Mouse (Mus musculus): ENCODE measurements around the gene Fam122b. TPM values are rescaled to one million over a fixed set of nuclear protein-coding genes. Genes with fewer than 3 reads are reported as not detected.
A peak's percentile ranks its signal among the peaks of the same experiment; 100 is the strongest.
"Not testable (repeated sequence)": the region's sequence is repeated elsewhere in the genome, so short reads cannot be mapped to it uniquely, and the experiment has no call there.

Fam122b gene
- polyA plus RNA-seq (2015; fragmentation: Nextera tagmentation; extraction: Ambion mirVana): 3.7 and 4.4 TPM in 2 replicates

- peak within 1 kb of the TSS; percentile 68 for H3K4me2 ChIP-seq (replicated peaks)
- no peaks in the 10 kb centered on the region for H3K4me1 ChIP-seq (replicated peaks)
- H3K27me3 ChIP-seq: no peaks in the 10 kb centered on the region
- WGBS: 16% methylated on average over 40 of the region's 40 CpGs
- peak within 1 kb of the TSS; percentile 59 for H3K4me3 ChIP-seq (replicated peaks)
- peak within 1 kb of the TSS; percentile 72 for H3K27ac ChIP-seq
- H3K9me3 ChIP-seq: no peaks in the 10 kb centered on the region
- peak within 1 kb of the TSS; percentile 65 for H3K9ac ChIP-seq (replicated peaks)
- peak; percentile 88 for ATAC-seq
- no peaks in the 10 kb centered on the region for H3K36me3 ChIP-seq
Measured at GRCm38 (mm10) chrX:53269289-53270062, at the start of gene Fam122b. Gene Fam122b (minus strand): TSS chrX:53269805.

- Histone ChIP-seq H3K4me2 (replicated peaks) (no peak overlapping the region), H3K9me3 (no peaks in the 10 kb centered on the region), H3K4me1 (replicated peaks) (0 out of 2 replicates have a peak, but pooled peaks cover 2% of the 10 kb centered on the region), H3K36me3 (no peaks in the 10 kb centered on the region), H3K27me3 (no peaks in the 10 kb centered on the region), H3K9ac (replicated peaks) (no peak overlapping the region), H3K27ac (no peak overlapping the region), H3K4me3 (replicated peaks) (no peak overlapping the region)
- ATAC-seq: no peak
- WGBS: 86% methylated on average over 5 of the region's 5 CpGs
Measured at GRCm38 (mm10) chrX:53287924-53288323, 18.3 kb upstream of the Fam122b start.

GRCm38 (mm10) chrX:53273124-53273523 lies 3.5 kb upstream of the Fam122b start, which contains the start of gene Fam122c:
Gene Fam122c (plus strand): TSS chrX:53273424.
- no peak within 1 kb of the TSS for H3K4me3 ChIP-seq (replicated peaks)
- H3K9me3 ChIP-seq: no peaks in the 10 kb centered on the region
- no peak within 1 kb of the TSS for H3K9ac ChIP-seq (replicated peaks)
- H3K4me2 ChIP-seq (replicated peaks): no peak within 1 kb of the TSS
- H3K36me3 ChIP-seq: no peaks in the 10 kb centered on the region
- H3K4me1 ChIP-seq (replicated peaks): no peaks in the 10 kb centered on the region
- 25% methylated on average over 1 of the region's 1 CpGs for WGBS
- no peaks in the 10 kb centered on the region for H3K27me3 ChIP-seq
- no peak within 1 kb of the TSS for H3K27ac ChIP-seq
- no peak for ATAC-seq

GRCm38 (mm10) chrX:53271628-53272027 lies 2.0 kb upstream of the Fam122b start:
- not testable (repeated sequence) for H3K9me3 ChIP-seq; H3K4me1 ChIP-seq (replicated peaks); ATAC-seq; H3K4me3 ChIP-seq (replicated peaks); H3K9ac ChIP-seq (replicated peaks); H3K36me3 ChIP-seq; H3K27me3 ChIP-seq; H3K27ac ChIP-seq; H3K4me2 ChIP-seq (replicated peaks)
- 75% methylated on average over 3 of the region's 3 CpGs for WGBS

- WGBS: 25% methylated on average over 10 of the region's 10 CpGs
- no peaks in the 10 kb centered on the region for H3K9me3 ChIP-seq
- no peak overlapping the region for H3K9ac ChIP-seq (replicated peaks)
- H3K4me2 ChIP-seq (replicated peaks): peak overlapping the region; percentile 68
- H3K27ac ChIP-seq: no peak overlapping the region
- H3K4me1 ChIP-seq (replicated peaks): no peaks in the 10 kb centered on the region
- no peaks in the 10 kb centered on the region for H3K27me3 ChIP-seq
- H3K36me3 ChIP-seq: no peaks in the 10 kb centered on the region
- H3K4me3 ChIP-seq (replicated peaks): peak overlapping the region; percentile 59
- ATAC-seq: 0 out of 2 replicates have a peak, but pooled peaks have one; percentile 19
Measured at GRCm38 (mm10) chrX:53270063-53270432, 443 bp upstream of the Fam122b start.

- peak; percentile 92 for ATAC-seq
Measured at GRCm38 (mm10) chrX:53268856-53269255, 749 bp downstream of the Fam122b start.

GRCm38 (mm10) chrX:53266186-53266585 lies 3.4 kb downstream of the Fam122b start:
- Histone ChIP-seq H3K27ac (no peak overlapping the region), H3K4me2 (replicated peaks) (no peak overlapping the region), H3K36me3 (no peaks in the 10 kb centered on the region), H3K27me3 (no peaks in the 10 kb centered on the region), H3K4me1 (replicated peaks) (no peaks in the 10 kb centered on the region), H3K9me3 (no peaks in the 10 kb centered on the region), H3K9ac (replicated peaks) (no peak overlapping the region), H3K4me3 (replicated peaks) (no peak overlapping the region)
- WGBS: 74% methylated on average over 9 of the region's 9 CpGs
- no peak for ATAC-seq

More at GRCm38 (mm10) chrX:53268856-53269255, 749 bp downstream of the Fam122b start:
- 36% methylated on average over 10 of the region's 10 CpGs for WGBS
- peak overlapping the region; percentile 72; the same call in 1 of the 2 replicates for H3K27ac ChIP-seq
- H3K4me1 ChIP-seq (replicated peaks): no peaks in the 10 kb centered on the region
- peak overlapping the region; percentile 59 for H3K4me3 ChIP-seq (replicated peaks)
- H3K27me3 ChIP-seq: no peaks in the 10 kb centered on the region
- no peaks in the 10 kb centered on the region for H3K9me3 ChIP-seq
- peak overlapping the region; percentile 65 for H3K9ac ChIP-seq (replicated peaks)
- no peaks in the 10 kb centered on the region for H3K36me3 ChIP-seq
- peak overlapping the region; percentile 68 for H3K4me2 ChIP-seq (replicated peaks)

GRCm38 (mm10) chrX:53255195-53255594 lies 14.4 kb downstream of the Fam122b start:
- no peaks in the 10 kb centered on the region for H3K36me3 ChIP-seq
- H3K27me3 ChIP-seq: no peaks in the 10 kb centered on the region
- H3K9me3 ChIP-seq: no peaks in the 10 kb centered on the region
- H3K4me1 ChIP-seq (replicated peaks): no peaks in the 10 kb centered on the region
- no peak overlapping the region for H3K27ac ChIP-seq
- no peak overlapping the region for H3K4me2 ChIP-seq (replicated peaks)
- no peak for ATAC-seq
- no peak overlapping the region for H3K4me3 ChIP-seq (replicated peaks)
- no peak overlapping the region for H3K9ac ChIP-seq (replicated peaks)

- no peaks in the 10 kb centered on the region for H3K36me3 ChIP-seq
- H3K9ac ChIP-seq (replicated peaks): no peak within 1 kb of the TSS
- H3K27ac ChIP-seq: no peak within 1 kb of the TSS
- 75% methylated on average over 4 of the region's 4 CpGs for WGBS
- H3K9me3 ChIP-seq: no peaks in the 10 kb centered on the region
- no peak for ATAC-seq
- no peak within 1 kb of the TSS for H3K4me3 ChIP-seq (replicated peaks)
- H3K4me2 ChIP-seq (replicated peaks): no peak within 1 kb of the TSS
- H3K4me1 ChIP-seq (replicated peaks): no peaks in the 10 kb centered on the region
- no peaks in the 10 kb centered on the region for H3K27me3 ChIP-seq
Measured at GRCm38 (mm10) chrX:53240011-53240410, 29.6 kb downstream of the Fam122b start, which contains the start of gene Plac1. Gene Plac1 (minus strand): TSS chrX:53240111.

- H3K36me3 ChIP-seq: no peaks in the 10 kb centered on the region
- 10% methylated on average over 2 of the region's 2 CpGs for WGBS
- no peak overlapping the region for H3K4me3 ChIP-seq (replicated peaks)
- no peak overlapping the region for H3K4me2 ChIP-seq (replicated peaks)
- ATAC-seq: no peak
- H3K4me1 ChIP-seq (replicated peaks): no peaks in the 10 kb centered on the region
- H3K9ac ChIP-seq (replicated peaks): no peak overlapping the region
- no peaks in the 10 kb centered on the region for H3K27me3 ChIP-seq
- H3K9me3 ChIP-seq: no peaks in the 10 kb centered on the region
- no peak overlapping the region for H3K27ac ChIP-seq
Measured at GRCm38 (mm10) chrX:53237971-53238370, 31.6 kb downstream of the Fam122b start.

- no peak for ATAC-seq
- H3K36me3 ChIP-seq: no peaks in the 10 kb centered on the region
- no peaks in the 10 kb centered on the region for H3K27me3 ChIP-seq
- H3K9me3 ChIP-seq: no peaks in the 10 kb centered on the region
- no peak overlapping the region for H3K9ac ChIP-seq (replicated peaks)
- H3K27ac ChIP-seq: no peak overlapping the region
- 34% methylated on average over 7 of the region's 7 CpGs for WGBS
- H3K4me3 ChIP-seq (replicated peaks): no peak overlapping the region
- H3K4me2 ChIP-seq (replicated peaks): no peak overlapping the region
- H3K4me1 ChIP-seq (replicated peaks): no peaks in the 10 kb centered on the region
Measured at GRCm38 (mm10) chrX:53236404-53236803, 33.2 kb downstream of the Fam122b start.

GRCm38 (mm10) chrX:53233689-53234088 lies 35.9 kb downstream of the Fam122b start:
- no peak for ATAC-seq
- WGBS: 44% methylated on average over 4 of the region's 4 CpGs

More at GRCm38 (mm10) chrX:53233689-53234088, 35.9 kb downstream of the Fam122b start:
- Histone ChIP-seq H3K4me3 (replicated peaks) (no peak overlapping the region), H3K36me3 (no peaks in the 10 kb centered on the region), H3K4me2 (replicated peaks) (no peak overlapping the region), H3K9me3 (no peaks in the 10 kb centered on the region), H3K27me3 (no peaks in the 10 kb centered on the region), H3K4me1 (replicated peaks) (no peaks in the 10 kb centered on the region), H3K9ac (replicated peaks) (no peak overlapping the region), H3K27ac (no peak overlapping the region)

Measured in midbrain, embryonic 13.5 days (tissue).